Mouse (Mus musculus) thymus, adult 2 months (tissue): ENCODE results near the gene Esyt1.

Experiments
- CTCF ChIP-seq: fragments of 200-500 bp; IDR thresholded peaks from 2 replicates; pipeline ENCODE4 v1.5.1; 2012; ENCODE audit warnings: mild to moderate bottlenecking, control low read depth, low read length, moderate library complexity, borderline replicate concordance; ENCODE audit not compliant: control insufficient read depth, poor library complexity, insufficient read depth; ENCODE audit errors: extremely low read depth
- POLR2A ChIP-seq: fragments of 200-500 bp; IDR thresholded peaks from 2 replicates; pipeline ENCODE4 v1.6.1; 2012; ENCODE audit warnings: mild to moderate bottlenecking, low read length, control low read depth, moderate library complexity; ENCODE audit not compliant: control insufficient read depth, poor library complexity, insufficient read depth; ENCODE audit errors: extremely low read depth

GRCm38 (mm10) chr10:128556963-128557362 lies 31.3 kb upstream of the Esyt1 start:
- TF ChIP-seq CTCF: no peak
- TF ChIP-seq POLR2A: no peak
